Mouse (Mus musculus): ENCODE data around the gene Utp18. TPM values are rescaled to one million over a fixed set of nuclear protein-coding genes. Genes with fewer than 3 reads are reported as not detected.
A peak's percentile ranks its signal among the peaks of the same experiment; 100 is the strongest.

Utp18 gene
- polyA plus RNA-seq, 1 experiment from 2014 or later, result 33.1 TPM

- peak overlapping the region; percentile 92 for H3K27ac ChIP-seq (ENCODE audit: low read depth, low read length)
- peak overlapping the region; percentile 62 for H3K4me2 ChIP-seq (ENCODE audit: low read depth, low read length)
- H3K9ac ChIP-seq (replicated peaks; ENCODE audit: low read depth, low read length), result peak overlapping the region; percentile 74
- peaks cover 25% of the 10 kb centered on the region for H3K4me1 ChIP-seq (ENCODE audit: control insufficient read depth, insufficient read depth, low read length)
- under 1% methylated on average over 23 of the region's 34 CpGs for WGBS
- H3K4me3 ChIP-seq (ENCODE audit: low read depth, low read length), result peak overlapping the region; percentile 71
- peaks cover 3% of the 10 kb centered on the region; the same call in 1 of the 2 replicates for H3K36me3 ChIP-seq (ENCODE audit: control insufficient read depth, insufficient read depth, low read length)
- no peak for ATAC-seq (ENCODE audit: low read depth)
- no peaks in the 10 kb centered on the region for H3K27me3 ChIP-seq (ENCODE audit: control insufficient read depth, insufficient read depth, low read length)
- H3K9me3 ChIP-seq (ENCODE audit: control insufficient read depth, low read length), result no peaks in the 10 kb centered on the region
Observed at GRCm38 (mm10) chr11:93886411-93887079, 979 bp upstream of the Utp18 start.

GRCm38 (mm10) chr11:93884901-93885571, 530 bp downstream of the Utp18 start:
- ATAC-seq (ENCODE audit: low read depth), result peak; percentile 35
- peak overlapping the region; percentile 69 for H3K4me2 ChIP-seq (ENCODE audit: low read depth, low read length)
- H3K9me3 ChIP-seq (ENCODE audit: control insufficient read depth, low read length), result no peaks in the 10 kb centered on the region
- H3K27ac ChIP-seq (ENCODE audit: low read depth, low read length), result peak overlapping the region; percentile 92
- H3K27me3 ChIP-seq (ENCODE audit: control insufficient read depth, insufficient read depth, low read length), result no peaks in the 10 kb centered on the region
- peak overlapping the region; percentile 74 for H3K9ac ChIP-seq (replicated peaks; ENCODE audit: low read depth, low read length)
- H3K4me3 ChIP-seq (ENCODE audit: low read depth, low read length), result peak overlapping the region; percentile 71
- H3K36me3 ChIP-seq (ENCODE audit: control insufficient read depth, insufficient read depth, low read length), result peaks cover 10% of the 10 kb centered on the region; the same call in 1 of the 2 replicates
- H3K4me1 ChIP-seq (ENCODE audit: control insufficient read depth, insufficient read depth, low read length), result peaks cover 25% of the 10 kb centered on the region
- WGBS, result under 1% methylated on average over 66 of the region's 81 CpGs

GRCm38 (mm10) chr11:93884068-93884467, 1.5 kb downstream of the Utp18 start:
- no peak for ATAC-seq (ENCODE audit: low read depth)
- WGBS, result 84% methylated on average over 4 of the region's 4 CpGs
- Histone ChIP-seq H3K4me3 (ENCODE audit: low read depth, low read length) (peak overlapping the region; percentile 71), H3K36me3 (ENCODE audit: control insufficient read depth, insufficient read depth, low read length) (peaks cover 17% of the 10 kb centered on the region), H3K9me3 (ENCODE audit: control insufficient read depth, low read length) (no peaks in the 10 kb centered on the region), H3K4me2 (ENCODE audit: low read depth, low read length) (peak overlapping the region; percentile 69), H3K9ac (replicated peaks; ENCODE audit: low read depth, low read length) (peak overlapping the region; percentile 74; the same call in 1 of the 2 replicates), H3K27ac (ENCODE audit: low read depth, low read length) (no peak overlapping the region), H3K4me1 (ENCODE audit: control insufficient read depth, insufficient read depth, low read length) (peaks cover 25% of the 10 kb centered on the region), H3K27me3 (ENCODE audit: control insufficient read depth, insufficient read depth, low read length) (no peaks in the 10 kb centered on the region)

GRCm38 (mm10) chr11:93862638-93863037, 22.9 kb downstream of the Utp18 start:
- Histone ChIP-seq H3K4me1 (ENCODE audit: control insufficient read depth, insufficient read depth, low read length) (no peaks in the 10 kb centered on the region), H3K27ac (ENCODE audit: low read depth, low read length) (no peak overlapping the region), H3K9me3 (ENCODE audit: control insufficient read depth, low read length) (no peaks in the 10 kb centered on the region), H3K4me2 (ENCODE audit: low read depth, low read length) (no peak overlapping the region), H3K36me3 (ENCODE audit: control insufficient read depth, insufficient read depth, low read length) (peaks cover 29% of the 10 kb centered on the region), H3K27me3 (ENCODE audit: control insufficient read depth, insufficient read depth, low read length) (no peaks in the 10 kb centered on the region), H3K4me3 (ENCODE audit: low read depth, low read length) (no peak overlapping the region), H3K9ac (replicated peaks; ENCODE audit: low read depth, low read length) (no peak overlapping the region)
- no peak for ATAC-seq (ENCODE audit: low read depth)
- 90% methylated on average over 1 of the region's 1 CpGs for WGBS

- Histone ChIP-seq H3K4me3 (ENCODE audit: low read depth, low read length) (no peak overlapping the region), H3K9me3 (ENCODE audit: control insufficient read depth, low read length) (no peaks in the 10 kb centered on the region), H3K9ac (replicated peaks; ENCODE audit: low read depth, low read length) (no peak overlapping the region), H3K4me1 (ENCODE audit: control insufficient read depth, insufficient read depth, low read length) (no peaks in the 10 kb centered on the region), H3K27me3 (ENCODE audit: control insufficient read depth, insufficient read depth, low read length) (no peaks in the 10 kb centered on the region), H3K27ac (ENCODE audit: low read depth, low read length) (no peak overlapping the region), H3K4me2 (ENCODE audit: low read depth, low read length) (no peak overlapping the region), H3K36me3 (ENCODE audit: control insufficient read depth, insufficient read depth, low read length) (peaks cover 24% of the 10 kb centered on the region)
- WGBS, result 95% methylated on average over 4 of the region's 4 CpGs
- no peak for ATAC-seq (ENCODE audit: low read depth)
Observed at GRCm38 (mm10) chr11:93862045-93862623, 23.4 kb downstream of the Utp18 start.

- H3K4me1 ChIP-seq (ENCODE audit: control insufficient read depth, insufficient read depth, low read length), result no peaks in the 10 kb centered on the region
- no peaks in the 10 kb centered on the region for H3K27me3 ChIP-seq (ENCODE audit: control insufficient read depth, insufficient read depth, low read length)
- H3K9me3 ChIP-seq (ENCODE audit: control insufficient read depth, low read length), result no peaks in the 10 kb centered on the region
- no peak overlapping the region for H3K27ac ChIP-seq (ENCODE audit: low read depth, low read length)
- no peak for ATAC-seq (ENCODE audit: low read depth)
- H3K36me3 ChIP-seq (ENCODE audit: control insufficient read depth, insufficient read depth, low read length), result peaks cover 15% of the 10 kb centered on the region
- 88% methylated on average over 2 of the region's 2 CpGs for WGBS
- H3K4me3 ChIP-seq (ENCODE audit: low read depth, low read length), result no peak overlapping the region
- no peak overlapping the region for H3K4me2 ChIP-seq (ENCODE audit: low read depth, low read length)
- H3K9ac ChIP-seq (replicated peaks; ENCODE audit: low read depth, low read length), result no peak overlapping the region
Observed at GRCm38 (mm10) chr11:93861193-93861592, 24.4 kb downstream of the Utp18 start.

GRCm38 (mm10) chr11:93860540-93861172, 24.9 kb downstream of the Utp18 start:
- H3K4me1 ChIP-seq (ENCODE audit: control insufficient read depth, insufficient read depth, low read length), result no peaks in the 10 kb centered on the region
- no peak overlapping the region for H3K4me3 ChIP-seq (ENCODE audit: low read depth, low read length)
- H3K27ac ChIP-seq (ENCODE audit: low read depth, low read length), result no peak overlapping the region
- H3K4me2 ChIP-seq (ENCODE audit: low read depth, low read length), result no peak overlapping the region
- H3K9me3 ChIP-seq (ENCODE audit: control insufficient read depth, low read length), result no peaks in the 10 kb centered on the region
- peaks cover 15% of the 10 kb centered on the region for H3K36me3 ChIP-seq (ENCODE audit: control insufficient read depth, insufficient read depth, low read length)
- WGBS, result 93% methylated on average over 1 of the region's 1 CpGs
- ATAC-seq (ENCODE audit: low read depth), result no peak
- no peaks in the 10 kb centered on the region for H3K27me3 ChIP-seq (ENCODE audit: control insufficient read depth, insufficient read depth, low read length)
- H3K9ac ChIP-seq (replicated peaks; ENCODE audit: low read depth, low read length), result no peak overlapping the region

- no peak overlapping the region for H3K9ac ChIP-seq (replicated peaks; ENCODE audit: low read depth, low read length)
- no peak overlapping the region for H3K4me3 ChIP-seq (ENCODE audit: low read depth, low read length)
- WGBS, result 4% methylated on average over 6 of the region's 6 CpGs
- H3K9me3 ChIP-seq (ENCODE audit: control insufficient read depth, low read length), result no peaks in the 10 kb centered on the region
- H3K4me1 ChIP-seq (ENCODE audit: control insufficient read depth, insufficient read depth, low read length), result no peaks in the 10 kb centered on the region
- no peak overlapping the region; the same call in 1 of the 2 replicates for H3K4me2 ChIP-seq (ENCODE audit: low read depth, low read length)
- ATAC-seq (ENCODE audit: low read depth), result peak; percentile 65; the same call in 1 of the 2 replicates
- H3K27me3 ChIP-seq (ENCODE audit: control insufficient read depth, insufficient read depth, low read length), result no peaks in the 10 kb centered on the region
- H3K27ac ChIP-seq (ENCODE audit: low read depth, low read length), result no peak overlapping the region
- H3K36me3 ChIP-seq (ENCODE audit: control insufficient read depth, insufficient read depth, low read length), result 0 out of 2 replicates have a peak, but pooled peaks cover 3% of the 10 kb centered on the region
Observed at GRCm38 (mm10) chr11:93856284-93856955, 29.1 kb downstream of the Utp18 start.
